Mouse (Mus musculus): Measurements from ENCODE around the gene Ccdc3.
"Not testable (repeated sequence)": the region's sequence is repeated elsewhere in the genome, so short reads cannot be mapped to it uniquely, and the experiment has no call there.

The Ccdc3 gene

DNA sequence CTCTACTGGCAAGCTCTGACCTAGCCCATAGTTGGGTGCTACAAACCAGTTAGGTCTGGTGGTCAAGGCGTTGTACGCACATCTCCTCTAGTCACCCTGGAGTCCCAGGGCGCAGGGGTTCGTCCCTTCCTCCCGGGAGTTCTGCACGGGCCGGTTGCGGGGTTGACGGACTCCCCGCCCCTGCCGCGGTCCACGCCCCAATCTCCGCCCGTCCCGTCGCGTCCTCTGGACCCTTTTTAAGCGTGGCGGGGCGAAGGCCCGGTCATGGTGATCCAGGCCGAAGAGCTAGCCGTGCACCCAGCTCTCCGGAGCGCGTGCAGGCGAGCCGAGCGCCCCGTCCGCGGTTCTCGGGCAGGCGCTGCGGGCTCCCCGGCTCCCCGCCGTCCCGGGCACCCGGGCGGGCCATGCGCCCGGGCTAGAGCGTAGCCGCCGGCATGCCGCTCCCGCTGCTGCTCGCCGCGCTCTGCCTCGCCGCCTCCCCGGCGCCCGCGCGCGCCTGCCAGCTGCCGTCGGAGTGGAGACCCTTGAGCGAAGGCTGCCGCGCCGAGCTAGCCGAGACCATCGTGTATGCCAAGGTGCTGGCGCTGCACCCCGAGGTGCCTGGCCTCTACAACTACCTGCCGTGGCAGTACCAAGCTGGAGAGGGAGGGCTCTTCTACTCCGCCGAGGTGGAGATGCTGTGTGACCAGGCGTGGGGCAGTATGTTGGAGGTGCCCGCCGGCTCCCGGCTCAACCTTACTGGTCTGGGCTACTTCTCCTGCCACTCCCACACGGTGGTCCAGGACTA lies at the start of gene Ccdc3:
Gene Ccdc3 (plus strand): TSS at position 277 of the 787 bp plus-strand sequence.
- no peak for DNase-seq (ENCODE audit: low spot score in 2 of 2)

DNA sequence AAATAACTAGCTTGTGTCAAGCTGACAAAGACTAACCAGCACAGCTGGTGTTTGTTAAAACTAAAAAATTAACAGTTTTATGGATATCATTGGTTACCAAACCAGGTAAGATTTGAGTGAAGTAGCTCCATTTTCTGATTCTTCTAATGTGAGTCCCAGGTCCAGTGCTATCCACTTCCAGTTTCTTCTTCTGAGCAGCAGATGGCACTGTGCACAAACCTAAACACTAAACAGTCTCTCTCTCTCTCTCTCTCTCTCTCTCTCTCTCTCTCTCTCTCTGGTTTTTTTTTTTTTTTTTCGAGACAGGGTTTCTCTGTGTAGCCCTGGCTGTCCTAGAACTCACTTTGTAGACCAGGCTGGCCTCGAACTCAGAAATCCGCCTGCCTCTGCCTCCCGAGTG lies 47.2 kb upstream of the Ccdc3 start:
- not testable (repeated sequence) for DNase-seq (ENCODE audit: low spot score in 2 of 2)

DNA sequence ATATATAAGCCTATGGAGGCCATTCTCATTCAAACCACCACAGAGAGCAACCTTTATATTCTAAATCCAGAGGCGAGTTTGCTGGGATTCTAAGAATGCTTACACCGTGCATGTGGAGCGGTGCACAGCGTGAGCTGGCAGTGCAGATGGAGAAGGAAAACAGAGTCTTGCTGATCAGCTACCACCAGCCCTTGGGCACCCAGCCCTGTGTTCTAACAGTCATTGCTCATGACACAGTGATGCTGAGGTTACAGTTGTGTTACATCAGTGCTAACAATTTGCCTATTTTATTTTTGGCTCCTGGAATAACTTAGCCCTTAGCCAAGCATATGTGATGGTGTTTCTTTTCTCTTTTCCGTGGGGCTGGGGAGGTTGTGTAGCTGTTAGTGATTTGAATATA lies 42.7 kb upstream of the Ccdc3 start:
- no peak for DNase-seq (ENCODE audit: low spot score in 2 of 2)

DNA sequence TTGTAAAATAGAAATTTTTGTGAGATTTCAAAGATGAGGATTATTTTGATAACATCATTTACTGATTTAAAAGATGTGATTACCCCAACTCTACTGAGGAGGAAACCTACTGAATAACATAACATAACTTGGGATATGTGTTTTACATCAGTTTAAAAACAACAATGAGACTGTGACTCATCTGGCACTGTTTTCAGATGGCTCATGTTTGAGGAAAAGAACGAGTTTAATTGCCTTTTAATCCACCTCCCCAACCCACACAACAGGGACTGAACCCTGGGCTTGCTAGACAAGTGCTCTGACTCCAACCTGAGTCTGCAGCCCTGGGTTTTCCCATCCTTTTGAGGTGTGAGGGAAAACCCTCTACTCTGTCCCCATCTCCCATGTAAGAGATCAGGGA lies 42.3 kb upstream of the Ccdc3 start:
- no peak for DNase-seq (ENCODE audit: low spot score in 2 of 2)

DNA sequence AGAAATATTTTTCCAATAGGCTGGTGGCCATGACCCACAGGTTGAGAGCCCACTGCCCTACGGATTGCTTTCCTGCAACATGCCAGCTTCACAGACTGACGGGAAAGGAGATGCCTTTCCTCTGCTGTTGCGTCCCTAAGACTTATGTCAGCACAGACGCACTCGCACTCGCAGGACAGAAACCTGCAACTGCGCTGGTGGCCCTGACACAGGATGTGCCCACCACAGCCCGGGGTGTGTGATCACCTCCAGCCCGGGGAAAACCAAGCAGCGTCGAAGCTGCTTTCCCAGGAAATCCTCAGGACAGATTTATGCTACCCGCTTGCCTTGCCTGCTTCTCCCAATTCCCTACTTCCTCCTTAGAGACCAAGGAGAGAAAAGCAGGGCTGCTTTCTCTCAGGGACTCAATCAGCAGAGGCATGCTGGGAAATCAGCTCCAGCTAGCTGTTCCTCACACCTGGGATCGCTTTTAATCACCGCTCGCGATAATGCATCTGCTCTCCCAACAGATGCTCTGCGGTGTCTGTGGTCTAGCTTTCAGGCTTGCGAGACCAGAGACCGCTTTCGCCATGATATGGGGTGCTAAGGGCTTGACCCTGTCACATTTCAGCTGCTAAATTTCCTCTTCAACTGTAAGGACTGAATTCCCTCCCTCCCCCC lies 39.7 kb upstream of the Ccdc3 start:
- no peak for DNase-seq (ENCODE audit: low spot score in 2 of 2)

DNA sequence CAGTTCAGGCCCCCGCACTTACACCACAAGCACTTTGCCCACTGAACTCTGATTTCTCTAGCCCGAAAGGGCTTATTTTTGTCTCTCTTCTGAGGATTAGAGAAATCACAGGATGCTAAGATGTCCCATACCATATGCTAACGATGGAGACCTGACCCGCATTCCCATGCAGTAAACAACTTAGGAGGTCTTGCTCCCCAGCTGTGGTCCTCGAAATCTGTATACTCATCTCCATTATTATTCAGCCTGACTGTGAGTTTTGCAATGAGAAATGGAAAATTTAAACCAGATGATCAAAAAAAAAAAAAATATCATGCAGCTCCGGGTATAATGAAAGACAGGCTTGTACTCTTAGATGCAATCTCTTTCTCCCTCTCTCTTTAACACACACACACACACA lies 38.4 kb upstream of the Ccdc3 start:
- DNase-seq (ENCODE audit: low spot score in 2 of 2) = no peak

DNA sequence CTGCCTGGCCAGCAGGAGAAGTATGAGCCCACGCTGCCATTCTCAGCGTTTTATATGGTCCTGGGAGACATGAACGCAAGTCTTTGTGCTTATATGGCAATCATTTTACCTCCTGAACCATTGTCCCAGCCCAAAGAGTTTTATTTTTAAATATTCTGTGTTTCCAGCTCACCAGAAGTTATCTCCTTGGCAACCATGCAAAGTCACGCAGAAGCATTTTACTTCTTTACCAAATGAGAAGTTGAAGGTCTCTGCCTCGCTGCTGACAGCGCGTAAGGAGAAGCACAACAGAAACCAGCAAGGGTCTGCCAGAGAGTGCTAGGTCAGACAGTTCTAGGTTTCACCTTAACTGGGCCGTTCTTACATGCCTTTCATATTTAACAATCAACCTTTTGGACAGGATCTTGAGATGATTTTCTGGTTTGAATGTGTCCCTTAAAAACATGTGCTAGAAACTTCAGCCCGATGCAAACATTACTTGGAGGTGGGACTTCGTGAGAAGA lies 35.8 kb upstream of the Ccdc3 start:
- no peak for DNase-seq (ENCODE audit: low spot score in 2 of 2)

DNA sequence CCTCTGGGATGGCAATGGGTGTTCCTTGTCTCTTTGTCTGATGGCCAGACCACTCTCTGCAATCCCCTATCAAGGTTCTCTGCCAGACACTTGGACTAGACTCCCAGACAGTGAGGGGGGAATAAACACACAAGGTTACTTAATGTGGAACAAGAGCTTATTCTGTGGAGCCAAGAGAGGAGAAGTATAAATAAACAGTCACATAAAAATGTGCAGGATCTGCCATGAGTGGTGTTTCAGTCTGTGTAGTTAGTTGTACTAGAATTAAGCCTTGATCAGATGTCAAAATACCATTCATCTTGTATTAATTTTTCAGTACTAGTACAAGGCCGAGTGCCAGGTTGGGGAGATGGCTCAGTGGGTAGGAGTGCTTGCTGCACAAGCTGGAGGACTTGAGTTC lies 34.7 kb upstream of the Ccdc3 start:
- DNase-seq (ENCODE audit: low spot score in 2 of 2) = no peak

DNA sequence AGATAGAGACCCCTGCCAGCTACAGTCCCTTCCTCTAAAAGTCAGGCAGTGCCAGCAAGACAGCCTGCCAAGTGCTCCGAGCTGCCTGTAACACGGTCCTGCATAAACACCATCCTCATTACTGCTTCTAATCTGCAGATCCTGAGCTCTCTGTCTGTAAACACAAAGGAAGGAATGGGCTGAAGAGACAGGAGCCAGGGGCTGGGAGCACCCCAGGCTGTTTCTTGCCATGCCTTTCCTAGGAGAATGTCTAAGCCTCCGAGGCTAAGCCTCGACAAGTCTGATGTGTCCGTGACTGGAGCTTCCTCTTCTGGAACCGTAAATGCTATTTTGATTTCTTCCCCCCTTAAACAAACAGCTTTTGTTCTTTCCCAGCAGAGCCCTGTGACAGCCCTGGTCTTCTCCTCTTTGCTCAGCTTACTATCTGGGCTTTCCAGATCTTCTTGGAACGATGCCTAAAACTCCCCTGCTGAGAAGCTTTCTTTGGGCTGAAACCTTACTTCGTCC lies 24.7 kb upstream of the Ccdc3 start:
- DNase-seq (ENCODE audit: low spot score in 2 of 2) = no peak

DNA sequence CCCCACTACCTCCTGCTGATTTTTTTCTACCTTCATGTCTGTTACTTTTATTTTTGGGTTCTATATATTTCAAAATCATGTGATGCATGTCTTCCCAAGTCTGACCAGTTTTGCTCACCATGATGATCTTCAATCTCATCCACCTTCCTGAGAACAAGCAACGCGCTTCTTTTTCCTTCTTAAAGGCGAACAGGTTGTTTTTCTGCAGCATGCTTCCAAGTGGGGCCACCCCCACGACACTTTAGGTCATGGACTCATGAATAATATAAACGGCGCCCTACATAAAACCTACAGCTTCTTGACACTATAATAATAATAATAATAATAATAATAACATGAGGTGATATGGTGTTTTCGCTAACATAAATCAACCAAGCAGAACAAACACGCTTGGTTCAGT lies 23.2 kb upstream of the Ccdc3 start:
- no peak for DNase-seq (ENCODE audit: low spot score in 2 of 2)

DNA sequence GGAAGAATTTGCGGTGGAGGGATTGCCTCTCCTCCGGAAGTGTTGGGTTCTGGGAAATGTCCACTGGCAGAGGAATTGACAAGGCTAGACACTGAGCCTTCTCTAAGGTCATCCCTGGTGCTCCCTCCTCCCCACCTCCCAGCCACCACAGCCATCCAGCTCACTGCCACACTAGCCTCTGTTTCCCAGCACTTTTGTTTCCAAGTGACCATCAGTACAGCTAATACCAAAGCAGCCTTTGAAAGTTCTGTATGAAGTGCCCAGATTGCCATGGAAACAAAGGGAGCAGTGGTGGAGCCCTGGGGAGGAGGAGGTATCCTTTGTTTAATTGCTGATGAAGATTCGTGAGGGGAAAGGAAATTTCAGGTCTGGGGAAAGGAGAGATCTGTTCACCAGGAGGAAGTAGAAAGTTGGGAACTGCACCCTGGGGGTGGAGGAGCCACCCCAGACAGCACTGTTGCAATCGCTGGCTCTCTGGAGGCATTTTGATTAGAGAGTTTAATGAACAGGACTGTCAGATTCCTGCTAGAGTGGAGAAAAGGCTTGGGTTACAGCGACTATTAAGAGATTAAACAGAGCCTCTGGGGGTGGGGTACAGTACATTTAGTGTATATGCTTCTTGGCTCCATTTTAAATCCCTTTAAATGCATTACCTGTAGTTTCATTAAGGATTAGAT lies 20.6 kb upstream of the Ccdc3 start:
- no peak for DNase-seq (ENCODE audit: low spot score in 2 of 2)

DNA sequence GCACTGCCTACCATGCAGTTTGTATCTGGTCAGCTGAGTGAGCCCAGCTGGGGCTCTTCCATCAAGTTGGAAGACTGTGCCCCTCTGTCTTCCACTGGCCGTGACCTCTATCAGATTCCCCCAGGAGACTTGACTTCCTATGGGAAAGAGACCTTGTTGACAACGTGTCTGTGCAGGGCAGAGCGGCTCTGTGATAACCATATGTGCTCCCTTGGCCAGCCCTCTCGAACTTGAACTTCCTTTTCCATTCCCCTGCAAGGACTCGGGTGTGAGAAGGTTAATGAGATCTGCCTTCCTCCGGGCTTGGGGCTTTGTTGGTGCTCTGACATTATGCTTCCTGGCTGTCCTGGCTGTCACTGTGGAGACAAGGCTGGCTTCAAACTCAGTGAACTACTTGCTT lies 12.1 kb upstream of the Ccdc3 start:
- DNase-seq (ENCODE audit: low spot score in 2 of 2) = no peak

DNA sequence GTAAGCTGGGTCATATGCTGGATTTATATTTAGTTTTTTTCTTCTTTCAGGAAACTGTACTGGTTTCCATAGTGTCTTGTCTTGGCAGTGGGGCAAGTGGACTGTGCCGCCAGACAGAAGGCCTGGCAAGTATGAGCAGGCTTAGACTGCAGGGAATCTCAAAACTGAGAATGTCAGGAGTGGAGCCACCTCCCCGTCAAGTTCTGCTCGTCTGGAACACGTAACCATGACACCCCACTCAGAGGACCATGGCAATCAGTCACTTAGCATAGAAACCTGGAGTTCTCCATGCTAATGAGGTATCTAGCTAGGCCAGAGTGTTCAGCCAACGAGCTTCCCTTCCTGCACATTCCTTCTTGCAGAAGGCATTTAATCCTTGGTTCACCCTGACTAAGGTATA lies 10.2 kb upstream of the Ccdc3 start:
- DNase-seq (ENCODE audit: low spot score in 2 of 2) = no peak

DNA sequence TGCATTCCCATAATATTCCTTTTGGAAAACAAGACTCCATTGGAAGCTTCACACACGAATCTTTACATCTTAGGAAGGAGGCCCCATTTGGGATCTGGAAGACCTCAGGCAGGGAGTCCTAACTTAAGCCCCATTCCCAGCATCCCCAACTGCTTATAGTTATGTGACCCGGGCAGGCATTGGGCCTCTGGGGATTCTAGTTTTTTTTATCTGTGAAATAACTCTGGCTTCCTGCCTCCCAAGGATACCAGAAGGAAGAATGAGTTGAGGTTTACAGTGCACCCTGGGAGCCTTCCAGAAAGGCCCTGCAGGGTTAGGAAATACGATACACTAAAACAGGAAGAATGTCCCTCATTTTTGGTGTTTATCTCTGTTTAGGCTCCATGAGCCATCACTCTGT lies 8.5 kb upstream of the Ccdc3 start:
- no peak for DNase-seq (ENCODE audit: low spot score in 2 of 2)

DNA sequence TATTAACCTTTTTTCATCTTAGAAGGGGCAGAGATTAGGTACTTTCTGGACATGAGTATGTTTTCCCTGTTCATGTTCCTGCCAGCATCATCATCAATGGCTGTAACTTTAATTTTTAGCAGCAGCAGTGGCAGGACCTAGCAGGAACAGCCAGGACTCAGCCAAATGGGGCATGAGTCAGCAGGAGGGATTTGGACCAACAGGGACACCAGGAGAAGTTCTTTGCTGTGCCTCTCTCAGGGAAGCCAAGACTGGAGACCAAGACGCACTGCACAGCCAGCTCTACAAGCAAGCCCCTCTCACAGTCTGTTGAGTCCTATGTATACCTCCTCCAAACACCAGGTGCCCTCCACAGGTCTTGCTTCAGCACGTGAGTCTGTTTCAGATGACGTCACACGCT lies 5.5 kb upstream of the Ccdc3 start:
- DNase-seq (ENCODE audit: low spot score in 2 of 2) = no peak

DNA sequence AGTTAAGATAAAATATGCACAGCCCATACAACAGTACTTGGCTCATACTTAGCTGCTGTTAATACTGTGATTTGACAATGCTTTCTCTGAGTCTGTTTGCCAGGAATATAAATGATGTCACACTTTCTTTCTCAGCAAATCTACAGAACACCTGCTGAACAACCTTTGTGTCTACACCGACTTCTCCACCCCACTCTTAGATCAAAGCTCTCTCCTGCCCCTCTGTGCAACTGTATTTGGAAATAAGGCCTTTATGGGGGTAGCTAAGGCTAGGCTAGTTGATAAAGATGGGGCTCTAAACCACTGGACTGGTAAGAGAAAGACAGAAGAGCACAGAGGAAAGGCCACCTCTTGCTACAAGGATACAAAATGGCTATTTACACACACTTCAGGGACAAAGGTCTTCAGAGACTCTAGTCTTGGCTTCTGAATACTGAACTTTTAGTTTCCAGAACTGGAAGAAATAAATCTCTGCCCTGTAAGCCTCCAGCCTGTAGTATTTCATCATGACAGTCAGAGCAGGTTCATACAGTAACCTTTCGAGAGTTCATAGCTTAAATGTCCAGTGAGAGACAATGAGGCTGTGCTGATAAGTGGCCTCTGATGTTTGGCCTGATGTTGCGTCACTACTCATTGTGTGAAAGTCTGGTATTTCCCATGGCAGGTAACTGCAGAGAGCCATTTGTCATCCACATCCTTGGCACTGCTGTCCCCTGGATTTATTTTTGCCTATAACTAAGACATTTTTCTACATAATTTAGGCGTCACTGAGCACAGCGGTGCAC lies 2.4 kb upstream of the Ccdc3 start:
- no peak for DNase-seq (ENCODE audit: low spot score in 2 of 2)

DNA sequence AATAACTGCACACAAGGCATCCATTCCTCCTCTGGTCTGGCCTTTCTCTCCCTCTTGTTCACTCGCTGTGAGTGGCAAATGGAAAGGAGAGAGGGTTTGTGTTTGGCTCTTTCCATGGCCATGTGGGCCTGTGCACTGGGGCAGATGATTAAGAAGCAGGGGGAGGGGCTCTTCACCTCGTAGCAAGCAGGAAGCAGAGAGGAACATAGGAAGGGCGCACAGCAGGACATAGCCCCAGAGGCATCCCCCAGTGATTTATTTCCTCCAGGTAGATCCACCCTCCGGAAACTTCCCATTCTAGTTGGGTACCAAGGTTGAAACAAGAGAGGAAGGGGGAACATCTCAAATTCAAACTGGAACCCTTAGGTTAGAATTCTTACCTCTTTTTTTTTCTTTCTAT lies 2.4 kb downstream of the Ccdc3 start:
- no peak for DNase-seq (ENCODE audit: low spot score in 2 of 2)

DNA sequence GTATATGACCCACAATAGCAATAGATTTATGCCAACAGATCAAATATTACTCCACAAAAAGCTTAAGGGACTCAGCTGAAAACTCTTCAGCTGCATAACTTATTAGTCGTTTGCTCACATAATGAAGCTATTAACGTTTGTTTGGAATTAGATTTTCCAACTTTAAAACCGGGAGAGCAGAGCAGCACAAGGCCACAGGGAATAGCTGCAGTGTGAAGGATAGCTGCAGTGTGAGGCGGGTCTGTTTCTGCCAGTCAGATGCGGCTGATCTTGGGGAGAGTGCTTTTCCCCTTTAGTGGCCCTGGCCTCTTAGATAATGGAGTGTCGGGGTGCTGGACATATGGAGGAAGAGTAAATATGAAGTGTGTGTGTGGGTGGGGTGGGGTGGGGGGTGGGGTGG lies 6.9 kb downstream of the Ccdc3 start:
- DNase-seq (ENCODE audit: low spot score in 2 of 2) = no peak

DNA sequence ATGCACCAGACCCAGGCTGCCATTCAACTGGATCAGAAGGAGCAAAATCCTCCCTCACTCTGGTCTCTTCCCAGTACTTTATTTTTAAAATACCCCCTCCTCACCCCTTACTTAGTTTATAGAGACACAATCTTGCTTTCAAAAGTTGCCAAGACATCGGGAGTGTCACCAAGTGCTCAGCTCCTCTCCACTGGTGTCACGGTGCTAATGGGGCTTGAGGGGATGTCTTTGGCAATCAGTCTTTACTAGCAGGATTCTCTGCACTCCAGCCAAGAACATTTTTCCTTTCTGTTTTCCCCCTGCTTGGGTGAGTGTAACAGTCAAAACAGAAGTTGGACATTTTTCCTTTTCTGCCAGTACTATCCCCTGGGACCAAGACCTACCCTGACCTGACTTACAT lies 10.3 kb downstream of the Ccdc3 start:
- DNase-seq (ENCODE audit: low spot score in 2 of 2) = no peak

DNA sequence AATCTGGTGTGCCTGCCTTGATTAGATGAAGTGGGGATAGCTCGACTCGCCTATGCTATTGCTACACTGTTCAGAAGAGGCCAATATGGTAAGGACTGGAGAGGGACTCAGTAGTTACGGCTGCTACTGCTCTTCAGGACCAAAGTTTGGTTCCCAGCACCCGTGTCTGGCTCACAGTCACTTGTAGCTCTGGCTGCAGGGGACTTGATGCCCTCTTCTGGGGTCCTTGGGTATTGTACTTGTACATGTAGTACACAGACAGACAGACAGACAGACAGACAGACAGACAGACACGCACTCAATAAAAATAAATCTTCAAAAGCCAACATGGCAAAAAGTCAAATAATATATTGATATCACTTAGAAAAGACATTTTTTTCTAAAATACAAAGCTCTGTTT lies 17.1 kb downstream of the Ccdc3 start:
- DNase-seq (ENCODE audit: low spot score in 2 of 2) = no peak

DNA sequence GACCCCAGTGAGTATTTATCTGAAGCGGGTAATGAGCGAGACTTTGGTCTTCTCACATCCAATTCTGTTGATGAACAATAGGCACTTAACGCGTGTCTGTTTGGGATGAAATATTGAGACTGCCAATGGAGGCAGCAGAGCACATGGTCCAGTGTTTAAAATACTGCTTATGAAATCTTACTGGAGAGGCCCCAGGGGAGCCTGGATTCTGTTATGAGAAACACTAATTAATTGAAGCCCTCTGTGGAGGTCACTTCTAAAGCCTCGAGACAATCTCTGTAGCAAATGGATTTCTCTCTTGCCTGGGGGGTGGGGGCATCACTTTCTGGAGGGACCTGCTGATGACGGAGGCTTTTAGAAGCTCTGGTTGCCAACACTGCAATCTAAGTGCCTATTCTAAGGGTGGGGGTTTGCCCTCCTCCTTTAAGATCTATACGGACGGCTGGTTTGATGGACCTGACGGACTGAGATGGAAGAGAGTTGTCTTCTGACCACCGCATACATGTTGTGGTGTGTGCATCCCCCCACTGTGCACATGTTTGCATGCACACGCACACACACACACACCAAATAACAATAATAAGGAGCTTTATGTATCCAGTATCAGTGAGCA lies 22.8 kb downstream of the Ccdc3 start:
- no peak for DNase-seq (ENCODE audit: low spot score in 2 of 2)
